Mouse (Mus musculus) bone marrow macrophage, adult 2 months (primary cell): ENCODE measurements around the gene Gm42906. TPM values are rescaled to one million over a fixed set of nuclear protein-coding genes. Genes with fewer than 3 reads are reported as not detected.

Experiments used
- H3K27ac ChIP-seq: 2 replicates; pipeline ENCODE4 v1.5.1; 2012; ENCODE audit warnings: low read depth, low read length; ENCODE audit not compliant: insufficient read depth
- H3K4me1 ChIP-seq: 2 replicates; pipeline ENCODE4 v1.6.1; 2012; ENCODE audit warnings: low read length; ENCODE audit not compliant: control insufficient read depth, insufficient read depth
- H3K4me3 ChIP-seq: 2 replicates; pipeline ENCODE4 v1.5.1; 2012; ENCODE audit warnings: mild to moderate bottlenecking, low read length, moderate library complexity; ENCODE audit not compliant: insufficient read depth
- CTCF ChIP-seq: IDR thresholded peaks from 2 replicates; pipeline ENCODE4 v1.5.1; 2012; ENCODE audit warnings: low read depth, mild to moderate bottlenecking, low read length, moderate library complexity
- POLR2A ChIP-seq: IDR thresholded peaks from 2 replicates; pipeline ENCODE4 v1.6.1; 2012; ENCODE audit warnings: mild to moderate bottlenecking, low read depth, low read length, borderline replicate concordance
- polyA plus RNA-seq: library from polyadenylated mRNA; stranded (reverse); fragments of >200 nt; gene quantifications from 2 replicates; pipeline ENCODE4 v1.2.4, GENCODE M21; 2012; ENCODE audit not compliant: missing spikeins, insufficient read depth, insufficient read length

The Gm42906 gene
- polyA plus RNA-seq, 1 experiment = not detected

- H3K4me1 ChIP-seq = peaks cover 7% of the 10 kb centered on the region
- TF ChIP-seq CTCF = no peak
- no peak for TF ChIP-seq POLR2A
- no peak overlapping the region for H3K27ac ChIP-seq
- no peak overlapping the region for H3K4me3 ChIP-seq
Observed at GRCm38 (mm10) chr5:151185286-151185856, 242.6 kb downstream of the Gm42906 start.

GRCm38 (mm10) chr5:151183656-151184240 lies 244.2 kb downstream of the Gm42906 start:
- Histone ChIP-seq H3K27ac (no peak overlapping the region), H3K4me1 (peaks cover 5% of the 10 kb centered on the region), H3K4me3 (no peak overlapping the region)
- no peak for TF ChIP-seq POLR2A
- no peak for TF ChIP-seq CTCF

- no peaks in the 10 kb centered on the region for H3K4me1 ChIP-seq
- no peak overlapping the region for H3K4me3 ChIP-seq
- TF ChIP-seq CTCF (no peak), POLR2A (no peak)
- H3K27ac ChIP-seq = no peak overlapping the region
Observed at GRCm38 (mm10) chr5:151181288-151181687, 246.7 kb downstream of the Gm42906 start.

- TF ChIP-seq POLR2A (no peak), CTCF (no peak)
- no peaks in the 10 kb centered on the region for H3K4me1 ChIP-seq
- H3K27ac ChIP-seq = no peak overlapping the region
- no peak overlapping the region for H3K4me3 ChIP-seq
Observed at GRCm38 (mm10) chr5:151180176-151180785, 247.7 kb downstream of the Gm42906 start.

- TF ChIP-seq CTCF (no peak), POLR2A (no peak)
- H3K4me1 ChIP-seq = no peaks in the 10 kb centered on the region
- no peak overlapping the region for H3K27ac ChIP-seq
- H3K4me3 ChIP-seq = no peak overlapping the region
Observed at GRCm38 (mm10) chr5:151177171-151177570, 250.8 kb downstream of the Gm42906 start.

GRCm38 (mm10) chr5:151175897-151176313 lies 252.1 kb downstream of the Gm42906 start:
- Histone ChIP-seq H3K4me1 (no peaks in the 10 kb centered on the region), H3K4me3 (no peak overlapping the region), H3K27ac (no peak overlapping the region)
- TF ChIP-seq POLR2A (no peak), CTCF (no peak)

GRCm38 (mm10) chr5:151174485-151175460 lies 253.2 kb downstream of the Gm42906 start:
- no peak for TF ChIP-seq POLR2A
- TF ChIP-seq CTCF = no peak
- H3K4me1 ChIP-seq = no peaks in the 10 kb centered on the region
- no peak overlapping the region for H3K4me3 ChIP-seq
- H3K27ac ChIP-seq = no peak overlapping the region

GRCm38 (mm10) chr5:151173774-151174173 lies 254.2 kb downstream of the Gm42906 start:
- TF ChIP-seq CTCF (no peak), POLR2A (no peak)
- no peak overlapping the region for H3K27ac ChIP-seq

GRCm38 (mm10) chr5:151170168-151170750 lies 257.7 kb downstream of the Gm42906 start:
- H3K4me3 ChIP-seq = no peak overlapping the region
- H3K4me1 ChIP-seq = no peaks in the 10 kb centered on the region
- no peak overlapping the region for H3K27ac ChIP-seq
- TF ChIP-seq POLR2A = no peak
- no peak for TF ChIP-seq CTCF

More at GRCm38 (mm10) chr5:151173774-151174173, 254.2 kb downstream of the Gm42906 start:
- no peaks in the 10 kb centered on the region for H3K4me1 ChIP-seq
- no peak overlapping the region for H3K4me3 ChIP-seq

- Histone ChIP-seq H3K4me1 (no peaks in the 10 kb centered on the region), H3K4me3 (no peak overlapping the region), H3K27ac (no peak overlapping the region)
- TF ChIP-seq POLR2A = no peak
- TF ChIP-seq CTCF = no peak
Observed at GRCm38 (mm10) chr5:151168191-151168590, 259.8 kb downstream of the Gm42906 start.
